Mouse (Mus musculus) adrenal gland, postnatal 14 days (tissue): ENCODE measurements at regions not wholly inside any gene's neighbourhood (a gene's known extent, or its start where the extent isn't known, plus 50 kb on each side); places are given as distances from the start of the nearest gene placed in this dataset.

Source experiments
- DNase-seq: peaks from one replicate; pipeline ENCODE4 v3.0.0; 2021; ENCODE audit warnings: mixed read lengths

DNA sequence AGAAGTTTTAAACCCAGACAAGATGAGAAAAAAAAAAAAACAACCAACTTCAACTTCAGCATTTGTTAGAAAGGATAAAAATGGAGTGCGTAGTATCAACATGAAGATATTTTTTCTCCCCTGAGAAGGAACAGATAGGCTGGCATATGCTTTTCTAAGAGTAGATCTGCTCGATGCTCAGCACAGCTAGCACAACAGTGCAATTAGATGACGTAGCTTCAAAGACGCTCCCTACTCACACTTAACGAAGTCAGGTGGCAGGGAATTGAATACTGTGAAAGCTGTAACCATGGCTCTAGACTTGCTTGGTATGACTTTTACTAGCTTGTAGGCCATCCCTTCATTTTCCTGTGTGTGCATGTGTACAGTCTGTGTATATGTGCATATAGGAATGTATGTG lies 299.5 kb downstream of the Tmem182 start:
- no peak for DNase-seq

DNA sequence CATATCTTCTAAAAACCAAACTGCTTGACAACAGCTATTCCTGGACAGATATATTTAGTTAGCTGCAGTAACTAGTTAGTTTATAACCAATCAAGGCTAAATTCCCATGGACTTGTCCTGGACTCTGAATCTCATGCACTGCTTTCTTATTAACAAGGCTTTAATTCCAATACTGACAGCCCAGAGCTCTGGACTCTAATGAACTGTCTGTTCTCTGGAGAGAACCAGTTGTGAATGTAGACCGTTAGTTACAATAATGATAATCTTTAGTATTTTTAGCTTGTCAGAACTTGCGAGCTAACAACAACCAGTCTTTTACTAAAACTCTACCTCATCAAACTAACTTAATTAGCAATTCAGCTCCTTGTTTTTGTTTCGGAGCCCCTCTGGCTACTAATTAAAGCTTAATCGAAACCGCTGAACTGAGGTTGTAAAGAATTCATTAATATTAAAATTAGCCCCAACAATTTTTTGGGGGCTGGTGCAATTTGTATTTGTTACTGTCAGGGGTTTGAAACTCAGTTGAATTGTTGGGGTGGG lies 316.3 kb downstream of the Tmem182 start:
- no peak for DNase-seq

DNA sequence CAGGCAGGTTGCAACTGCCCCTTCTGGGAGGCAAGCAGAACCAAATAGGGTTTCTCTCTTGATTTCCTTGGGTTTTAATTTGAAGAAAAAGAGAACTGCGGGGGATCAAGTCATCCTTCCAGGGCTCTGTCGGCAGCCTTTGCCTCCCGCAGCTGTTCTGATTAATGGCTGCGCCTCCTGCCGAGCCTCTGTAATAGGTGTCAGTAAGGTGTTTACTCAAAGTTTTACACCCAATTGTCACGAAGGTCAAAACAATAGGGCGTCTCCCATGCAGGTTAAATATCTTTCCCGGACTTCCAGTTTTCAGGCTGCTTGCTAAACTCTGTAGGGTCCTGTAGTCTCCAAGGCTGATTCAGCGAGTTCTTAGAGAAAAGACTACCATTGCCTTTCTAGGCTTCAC lies 326.0 kb downstream of the Tmem182 start:
- DNase-seq: no peak

DNA sequence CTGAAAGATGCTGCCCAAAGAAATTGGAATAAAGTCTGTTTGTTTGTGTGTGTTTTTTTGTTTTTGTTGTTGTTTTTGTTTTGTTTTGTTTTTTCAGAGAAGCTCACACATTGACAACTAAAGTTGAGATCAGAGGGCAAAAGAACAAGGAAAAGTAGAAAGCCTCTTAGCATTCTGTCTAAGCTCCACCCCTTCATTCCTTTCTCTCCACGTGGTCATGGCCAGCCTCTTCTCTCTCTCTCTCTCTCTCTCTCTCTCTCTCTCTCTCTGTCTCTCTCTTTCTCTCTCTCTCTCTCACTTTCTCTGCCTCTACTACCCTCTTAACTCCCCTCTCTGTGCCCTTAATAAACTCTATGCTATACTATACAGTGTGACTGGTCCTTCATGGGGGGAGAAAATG lies 327.7 kb downstream of the Tmem182 start:
- DNase-seq: no peak

DNA sequence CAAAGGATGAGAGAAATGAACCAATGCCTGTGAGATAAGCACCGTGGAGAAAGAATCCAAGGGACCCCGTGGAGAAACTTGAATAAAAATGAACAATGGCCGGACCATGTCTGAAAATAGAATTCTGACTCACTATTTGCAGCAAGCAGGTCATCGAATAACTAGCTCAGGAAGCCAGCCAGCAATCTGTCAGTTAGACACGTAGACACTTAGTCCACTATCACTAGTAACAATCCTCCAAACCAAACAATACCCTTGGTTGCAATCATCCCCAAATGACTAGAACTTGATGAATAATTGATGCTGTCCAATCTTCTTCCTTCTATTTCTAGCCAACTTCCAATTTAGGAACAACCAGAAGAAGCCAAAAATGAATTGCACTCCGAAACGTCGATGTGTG lies 328.5 kb downstream of the Tmem182 start:
- DNase-seq: no peak

DNA sequence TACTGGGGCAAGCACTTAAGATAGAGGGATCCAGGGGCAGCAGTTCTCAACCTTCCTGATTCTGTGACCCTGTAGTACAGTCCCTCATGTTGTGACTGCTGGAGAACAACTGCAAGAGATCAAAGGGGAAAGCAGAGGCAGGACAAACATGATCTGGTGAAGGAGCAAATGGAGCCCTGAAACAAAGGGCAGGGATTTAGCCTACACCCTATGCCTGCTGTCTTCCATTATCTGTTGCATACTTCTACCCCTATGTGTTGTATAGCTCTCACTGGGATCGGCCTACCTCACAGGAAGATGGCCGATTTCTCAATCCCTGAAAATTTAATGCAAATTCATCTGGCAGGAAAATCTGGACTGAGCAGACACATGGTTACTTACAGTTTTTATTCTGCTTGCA lies 334.3 kb downstream of the Tmem182 start:
- DNase-seq: no peak

DNA sequence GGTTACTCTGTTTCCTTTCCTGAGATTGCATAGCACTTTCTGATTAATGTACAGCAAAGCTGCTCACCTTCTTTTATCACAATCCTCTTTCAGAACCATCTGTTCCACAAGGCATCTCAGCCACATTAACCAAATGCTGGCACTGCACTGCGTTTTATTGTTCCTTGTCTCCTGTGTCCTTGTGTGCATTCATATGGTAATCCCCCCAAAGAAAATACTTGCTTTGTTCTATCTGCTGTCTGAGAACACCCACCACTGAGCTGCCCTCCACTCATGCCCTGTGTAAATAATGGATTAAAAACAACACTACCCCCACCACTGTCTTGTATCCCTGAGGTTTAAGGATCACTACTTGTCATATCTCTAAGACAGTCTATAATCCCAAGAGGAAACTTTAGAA lies 335.1 kb downstream of the Tmem182 start:
- no peak for DNase-seq

DNA sequence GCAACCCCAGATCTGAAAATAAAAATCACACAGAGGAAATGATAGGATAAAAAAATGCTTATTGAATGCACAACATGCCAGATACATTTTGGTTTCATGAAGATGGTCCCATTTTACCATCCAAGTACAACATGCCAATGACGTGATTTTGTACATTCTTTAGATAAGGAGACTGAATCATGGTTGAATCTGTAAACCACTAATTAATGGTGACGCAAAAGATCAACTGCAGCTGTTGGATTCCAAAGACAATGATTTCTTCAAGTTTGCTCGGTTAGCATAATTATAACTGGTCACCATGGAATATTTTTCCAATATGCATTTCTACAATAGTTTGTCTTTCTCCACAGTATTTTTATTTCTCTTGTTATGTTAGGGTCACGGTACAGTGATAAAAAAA lies 336.6 kb downstream of the Tmem182 start:
- no peak for DNase-seq

DNA sequence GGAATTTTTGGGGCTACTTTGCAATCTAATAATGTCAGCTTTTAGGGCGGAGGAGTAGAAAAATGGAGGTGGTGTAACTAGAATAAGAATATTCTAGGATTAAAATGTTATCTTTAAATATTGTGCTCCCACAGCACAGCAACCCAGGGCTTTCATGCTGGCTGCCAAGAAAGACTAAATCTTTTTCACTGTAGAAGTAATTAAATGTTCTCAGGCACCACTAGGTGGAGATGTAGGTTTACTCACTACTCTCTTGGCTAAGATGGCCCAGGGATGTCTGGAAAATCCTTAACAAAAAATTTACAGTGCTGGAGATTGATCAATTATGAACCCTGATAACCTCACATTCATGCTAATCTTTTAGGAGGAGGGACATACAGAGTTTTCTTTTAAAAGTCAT lies 347.1 kb downstream of the Tmem182 start:
- no peak for DNase-seq

DNA sequence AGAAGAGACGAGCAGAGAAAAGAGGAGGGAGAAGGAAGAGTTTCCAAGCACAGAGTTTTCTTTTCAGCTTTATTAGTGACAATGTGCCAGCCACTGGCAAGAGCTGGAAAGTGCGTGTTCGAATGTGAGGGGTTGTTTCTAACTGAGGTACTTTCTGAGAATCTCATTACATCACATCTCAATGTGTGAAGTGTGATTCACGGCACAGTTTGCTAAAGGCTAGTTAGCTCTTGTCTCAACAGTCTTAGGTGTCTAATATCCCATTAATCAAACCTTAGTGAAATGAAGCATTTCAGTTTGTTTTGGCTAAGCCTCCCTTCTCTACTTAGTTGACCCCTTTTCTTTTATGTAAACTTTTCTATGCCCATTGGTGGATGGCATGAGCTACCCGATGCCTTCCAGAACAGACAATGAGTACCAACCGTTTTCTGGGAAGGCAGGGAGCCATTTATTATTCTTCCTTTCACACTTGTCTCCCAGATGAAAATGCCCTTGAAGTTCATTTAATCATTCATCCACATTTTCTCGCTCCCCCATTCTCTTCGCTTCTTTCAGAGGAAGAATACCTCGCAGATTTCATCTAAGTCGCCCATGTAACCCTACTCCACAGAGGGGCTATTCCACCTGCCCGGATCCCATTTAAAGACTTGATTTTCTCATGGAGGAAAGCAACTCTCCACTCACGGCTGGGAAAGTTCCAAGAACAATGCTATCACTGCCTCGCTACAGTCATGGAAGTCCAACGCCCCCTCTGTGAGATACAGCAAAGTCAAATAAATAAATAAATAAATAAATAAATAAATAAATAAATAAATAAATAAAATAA lies 348.0 kb downstream of the Tmem182 start:
- no peak for DNase-seq

DNA sequence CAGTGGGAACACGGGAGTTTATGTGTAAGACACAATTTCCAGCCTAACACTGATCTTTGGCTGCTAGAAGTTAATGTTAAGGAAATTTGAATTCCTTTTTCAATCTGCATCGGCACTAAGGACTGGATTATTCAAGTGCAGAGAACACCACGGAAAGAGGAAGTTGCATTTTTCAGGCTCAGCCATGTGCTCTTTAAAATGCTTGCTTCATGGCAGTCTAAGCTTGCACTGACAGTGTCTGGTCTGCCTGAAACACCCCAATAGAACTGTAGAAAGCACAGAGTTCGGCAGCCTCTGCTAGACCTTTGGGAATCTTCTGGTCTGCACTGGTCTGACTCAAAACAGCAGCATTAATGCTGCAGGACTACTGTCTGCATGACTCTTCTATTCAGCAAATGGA lies 348.8 kb downstream of the Tmem182 start:
- no peak for DNase-seq

DNA sequence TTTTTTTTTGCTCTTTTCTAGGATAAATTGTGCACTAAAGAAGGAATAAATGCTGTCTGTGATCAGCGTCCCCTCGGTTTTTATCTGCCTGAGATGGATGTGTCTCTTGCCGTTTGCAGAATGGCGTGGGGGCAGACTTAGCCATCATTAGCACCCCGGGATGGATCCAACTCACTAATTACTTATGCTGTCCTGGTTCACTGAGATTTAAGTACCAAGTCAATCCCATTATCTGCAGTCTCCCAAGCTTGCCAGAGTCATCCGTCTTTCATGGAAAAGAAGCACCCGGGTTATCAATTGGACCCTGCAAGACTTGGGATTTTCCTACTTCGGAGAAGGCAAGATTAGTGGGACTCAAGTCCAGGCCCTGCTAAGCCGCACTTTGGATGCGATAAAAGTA lies 351.5 kb downstream of the Tmem182 start:
- no peak for DNase-seq

DNA sequence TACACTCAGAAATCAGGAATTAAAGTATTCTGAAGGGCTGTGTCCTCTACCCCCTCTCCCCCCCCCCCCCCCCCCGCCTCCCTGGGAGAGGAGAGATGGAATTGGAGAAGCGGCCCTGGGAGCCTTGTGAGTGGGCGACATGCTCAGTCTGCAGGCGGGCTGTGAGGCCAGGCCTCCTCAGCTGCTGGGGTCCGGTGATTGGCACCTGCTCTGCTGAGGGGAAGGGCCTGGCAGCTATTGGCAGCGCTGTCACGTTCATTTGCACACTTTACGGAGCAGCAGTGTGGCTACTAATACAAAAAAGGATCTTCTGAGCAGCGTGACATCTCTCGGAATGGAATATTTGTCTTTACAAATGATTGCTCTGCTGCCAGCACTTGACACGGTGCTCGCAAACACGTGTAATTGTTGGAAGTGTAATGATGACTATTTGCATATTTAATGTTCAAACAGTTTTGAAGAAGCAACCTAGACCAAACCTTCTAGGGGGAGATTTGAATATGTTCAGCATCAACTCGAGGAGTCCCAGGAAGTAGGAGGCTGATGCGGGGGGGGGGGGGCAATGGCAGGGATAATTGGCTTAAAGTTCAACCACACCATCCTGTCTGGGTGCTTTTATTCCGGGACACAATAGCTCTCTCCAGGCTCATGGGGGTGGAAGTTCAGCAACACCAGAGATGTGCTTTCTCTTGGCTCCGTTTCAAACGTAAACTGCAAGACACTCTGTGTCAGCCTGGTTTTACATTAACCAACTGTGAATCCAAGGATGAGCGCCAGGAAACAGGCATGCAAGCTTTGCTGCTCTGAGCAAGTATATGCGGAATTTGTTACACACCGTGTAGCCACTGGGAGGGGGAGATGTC lies 352.5 kb downstream of the Tmem182 start:
- DNase-seq: no peak

DNA sequence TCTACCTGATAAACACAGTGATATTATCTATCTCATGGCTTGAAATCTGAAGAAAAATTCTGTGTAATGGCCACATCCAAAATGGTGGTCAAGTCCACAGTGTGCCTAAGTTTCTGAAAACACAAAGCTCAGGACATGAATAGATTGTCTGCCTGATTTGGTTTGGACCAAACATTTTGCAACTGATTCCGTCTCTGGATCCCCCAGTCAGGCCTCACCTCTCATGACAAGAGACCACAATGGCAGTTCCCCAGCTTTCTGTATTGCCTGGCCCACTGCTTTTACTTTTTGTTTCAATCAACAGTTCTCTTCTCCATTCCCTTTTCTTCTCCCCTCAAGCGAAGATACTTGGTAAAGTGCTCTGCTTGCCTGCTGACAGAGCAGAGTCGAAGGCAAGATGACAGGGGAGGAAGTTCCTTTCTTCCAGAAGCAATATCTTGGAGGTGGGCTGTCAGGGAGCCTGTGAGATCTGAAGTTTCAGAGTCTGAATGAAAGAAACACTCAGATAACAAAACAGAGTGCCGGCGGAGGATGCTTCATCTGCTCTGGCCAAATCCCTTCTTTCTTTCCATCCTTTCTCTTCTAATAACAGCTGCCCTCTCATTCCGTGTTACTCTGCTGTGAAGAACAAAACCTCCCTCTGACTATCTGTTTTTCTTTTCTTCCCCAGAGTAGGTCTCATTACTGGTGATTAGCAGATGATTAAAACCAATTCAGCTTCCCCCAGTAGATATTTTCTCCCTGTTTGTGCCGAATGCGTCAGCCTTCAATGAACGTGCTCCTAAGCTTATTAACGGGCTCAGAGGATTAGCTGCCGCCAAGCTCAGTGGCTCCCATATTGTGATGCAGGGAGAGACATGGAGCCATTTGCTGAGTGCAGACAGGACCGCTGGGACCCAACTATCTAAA lies 360.7 kb downstream of the Tmem182 start:
- no peak for DNase-seq

DNA sequence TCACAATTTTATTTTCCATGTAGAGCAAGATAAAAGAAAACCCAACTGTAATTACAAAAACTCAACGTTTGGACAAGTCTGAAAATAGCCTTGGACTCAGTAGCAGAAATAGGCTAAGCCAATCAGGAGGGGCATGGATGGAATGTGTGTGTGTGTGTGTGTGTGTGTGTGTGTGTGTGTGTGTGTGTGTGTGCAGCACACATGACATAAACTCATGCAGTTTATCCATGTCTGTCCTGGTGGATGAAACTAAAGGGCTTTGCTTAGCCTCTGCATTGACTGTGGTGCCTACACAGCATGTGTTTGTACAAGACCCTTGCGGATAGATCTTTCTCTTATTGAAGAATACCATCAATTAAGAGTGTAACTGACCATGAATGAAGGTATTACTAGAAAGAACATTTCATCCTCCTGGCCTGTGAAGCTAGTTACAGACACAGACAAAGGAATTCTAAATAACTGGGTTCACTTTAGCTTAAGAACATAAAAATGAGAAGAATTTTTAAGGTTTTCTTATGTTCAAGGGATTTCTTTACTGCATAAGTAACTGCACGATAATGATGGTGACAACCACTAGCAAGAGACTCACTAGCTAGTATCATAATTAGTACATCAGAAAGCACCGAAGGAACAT lies 361.5 kb downstream of the Tmem182 start:
- DNase-seq: no peak

DNA sequence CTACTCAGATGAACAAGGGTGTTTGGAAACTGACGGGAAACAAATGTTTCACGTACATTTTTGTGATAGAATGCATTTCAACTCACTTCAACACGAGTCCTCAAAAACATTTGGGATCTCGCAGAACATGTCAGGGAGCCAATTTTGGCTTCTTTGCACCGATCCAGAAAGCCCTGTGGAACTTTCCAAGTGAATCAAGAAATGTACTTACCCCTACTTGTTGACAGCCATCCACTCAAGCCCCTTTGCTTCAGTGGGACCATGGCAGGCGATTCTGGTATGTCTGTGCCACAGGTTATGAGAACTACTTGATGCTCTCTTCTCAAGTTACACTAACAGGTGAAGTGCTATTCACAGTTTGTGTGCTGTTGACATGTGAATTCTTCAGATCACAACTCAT lies 381.6 kb downstream of the Tmem182 start:
- DNase-seq: no peak

DNA sequence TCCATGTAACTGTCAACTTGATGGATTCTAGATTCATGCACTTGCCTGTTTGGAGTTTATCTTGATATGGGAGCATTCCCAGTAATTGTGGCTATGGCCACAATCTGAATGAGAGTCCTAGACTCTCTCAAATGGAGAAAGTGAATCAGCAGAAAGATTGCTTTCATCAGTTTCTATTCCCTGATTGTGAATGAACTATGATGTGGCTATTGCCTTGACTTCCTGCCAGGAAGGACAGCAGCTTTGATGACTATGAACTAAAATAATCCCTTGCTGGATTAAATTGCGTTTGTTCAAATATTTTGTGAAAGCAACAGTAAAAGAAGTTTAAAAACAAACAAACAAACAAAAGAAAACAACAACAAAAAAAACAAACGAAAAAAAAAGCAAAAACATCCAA lies 407.5 kb downstream of the Tmem182 start:
- no peak for DNase-seq

DNA sequence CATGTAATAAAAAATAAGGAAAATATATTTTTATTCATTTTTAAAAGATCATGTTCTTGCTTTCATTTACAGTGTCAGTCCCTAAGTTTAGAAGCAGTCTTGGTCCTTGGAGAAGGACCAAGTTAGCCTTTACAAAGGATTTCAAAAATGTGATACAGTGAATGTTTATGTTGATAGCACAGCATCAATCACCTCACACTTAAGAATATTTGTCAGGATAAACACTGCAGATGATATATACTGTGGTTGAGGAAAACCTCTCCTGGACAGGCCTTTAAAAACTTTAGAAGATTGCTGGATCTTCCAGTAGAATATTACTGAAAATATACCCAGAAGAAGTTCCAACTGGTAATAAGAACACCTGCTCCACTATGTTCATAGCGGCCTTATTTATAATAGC lies 420.4 kb downstream of the Tmem182 start:
- DNase-seq: no peak

DNA sequence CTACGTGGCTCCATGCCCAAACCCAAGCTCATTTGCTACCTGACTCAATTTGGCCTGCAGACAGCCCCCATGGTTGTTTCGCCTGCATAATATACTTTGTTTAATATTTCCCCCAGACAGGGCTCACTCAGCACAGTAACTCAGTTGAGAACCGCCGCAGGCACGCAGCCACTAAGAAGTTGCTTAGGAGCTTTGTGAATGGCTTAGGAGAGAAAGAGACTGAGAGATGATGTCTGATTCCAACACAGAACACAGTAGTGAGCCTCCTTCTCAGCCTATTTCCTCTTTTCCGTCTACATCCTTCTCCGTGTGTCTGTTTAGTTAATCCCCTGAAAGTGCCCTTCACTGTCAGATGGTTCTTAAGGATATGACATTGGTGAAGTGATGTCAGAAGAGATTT lies 429.9 kb downstream of the Tmem182 start:
- DNase-seq: no peak

DNA sequence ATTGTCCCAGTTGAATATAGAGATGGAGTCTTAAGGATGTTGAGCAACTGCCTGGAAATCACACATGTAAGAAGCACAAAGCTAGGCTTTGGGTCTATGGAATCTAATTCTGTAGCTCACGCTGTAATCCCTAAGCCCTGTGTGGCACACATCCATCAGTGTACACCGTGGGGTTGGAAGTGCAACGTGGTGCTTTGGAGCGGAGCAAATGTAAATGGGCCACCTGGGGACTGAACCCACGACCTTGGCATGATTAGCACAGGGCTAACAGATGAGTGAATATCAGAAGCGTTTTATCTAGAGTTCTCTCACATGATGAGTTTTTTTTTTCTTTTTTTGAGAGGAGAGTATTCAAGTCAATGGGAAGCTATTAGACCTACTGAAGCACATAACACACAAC lies 437.6 kb downstream of the Tmem182 start:
- DNase-seq: no peak

DNA sequence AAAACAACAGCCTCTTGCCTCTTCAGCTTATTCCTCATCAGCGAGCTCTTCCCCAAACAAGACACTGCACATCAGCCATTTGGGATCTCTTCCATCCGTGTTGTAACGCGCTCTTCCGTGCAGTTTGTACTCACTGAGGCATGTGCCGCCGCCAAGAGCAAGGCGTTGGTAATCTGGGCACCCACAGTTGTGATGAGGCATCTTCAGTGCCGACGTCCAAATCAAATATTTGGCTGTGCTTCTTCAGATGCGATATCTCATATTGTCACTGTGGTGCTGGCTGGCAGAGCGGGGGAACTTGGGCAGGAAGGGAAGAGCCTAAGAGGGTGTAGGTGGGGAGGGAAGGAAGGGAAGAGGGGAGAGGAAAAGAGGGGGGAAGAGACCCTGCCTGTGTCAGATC lies 439.2 kb downstream of the Tmem182 start:
- no peak for DNase-seq

DNA sequence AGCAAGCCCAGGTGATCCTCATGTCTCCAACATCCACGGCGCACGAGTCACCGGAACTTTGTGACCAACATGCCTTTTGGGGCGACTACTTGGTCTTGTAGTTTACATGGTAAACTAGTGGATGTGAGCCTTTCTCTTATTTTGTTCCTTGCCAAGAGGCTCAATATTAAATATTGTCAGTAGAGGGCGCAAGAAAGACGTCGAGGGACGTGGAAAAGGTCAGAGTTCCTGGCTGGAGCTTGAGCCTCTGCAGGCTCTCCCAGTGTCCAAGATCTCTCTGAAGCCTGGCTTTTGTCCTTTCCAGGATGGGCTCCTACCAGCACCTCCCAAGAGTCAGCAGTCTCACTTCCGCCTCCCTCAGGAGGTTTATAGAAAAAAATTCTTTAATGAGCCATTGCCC lies 458.8 kb downstream of the Tmem182 start:
- DNase-seq: peak; percentile 34
